Mouse (Mus musculus): ENCODE measurements around the gene Gm3573.
"Not testable (repeated sequence)": the region's sequence is repeated elsewhere in the genome, so short reads cannot be mapped to it uniquely, and the experiment has no call there.

The Gm3573 gene

GRCm38 (mm10) chr14:42190691-42191090 is at the start of gene Gm3573:
Gene Gm3573 (minus strand): TSS chr14:42190791.
- DNase-seq, result not testable (repeated sequence)

- not testable (repeated sequence) for DNase-seq
These were observed 26.4 kb upstream of the Gm3573 start for GRCm38 (mm10) chr14:42216766-42217537.

- not testable (repeated sequence) for DNase-seq
These were observed 6.7 kb downstream of the Gm3573 start for GRCm38 (mm10) chr14:42183936-42184335.

GRCm38 (mm10) chr14:42162522-42162921 is 28.1 kb downstream of the Gm3573 start, which contains the start of gene Gm17027:
Gene Gm17027 (minus strand): TSS chr14:42162622.
- DNase-seq, result not testable (repeated sequence)

Measured in retina, postnatal 1 day (tissue).